Mouse (Mus musculus): ENCODE measurements around the gene Sqstm1. TPM values are rescaled to one million over a fixed set of nuclear protein-coding genes. Genes with fewer than 3 reads are reported as not detected.
A peak's percentile ranks its signal among the peaks of the same experiment; 100 is the strongest.

Gene Sqstm1
- polyA plus RNA-seq (2015; fragmentation: Nextera tagmentation; extraction: Ambion mirVana) = 233 and 259 TPM in 2 replicates

DNA sequence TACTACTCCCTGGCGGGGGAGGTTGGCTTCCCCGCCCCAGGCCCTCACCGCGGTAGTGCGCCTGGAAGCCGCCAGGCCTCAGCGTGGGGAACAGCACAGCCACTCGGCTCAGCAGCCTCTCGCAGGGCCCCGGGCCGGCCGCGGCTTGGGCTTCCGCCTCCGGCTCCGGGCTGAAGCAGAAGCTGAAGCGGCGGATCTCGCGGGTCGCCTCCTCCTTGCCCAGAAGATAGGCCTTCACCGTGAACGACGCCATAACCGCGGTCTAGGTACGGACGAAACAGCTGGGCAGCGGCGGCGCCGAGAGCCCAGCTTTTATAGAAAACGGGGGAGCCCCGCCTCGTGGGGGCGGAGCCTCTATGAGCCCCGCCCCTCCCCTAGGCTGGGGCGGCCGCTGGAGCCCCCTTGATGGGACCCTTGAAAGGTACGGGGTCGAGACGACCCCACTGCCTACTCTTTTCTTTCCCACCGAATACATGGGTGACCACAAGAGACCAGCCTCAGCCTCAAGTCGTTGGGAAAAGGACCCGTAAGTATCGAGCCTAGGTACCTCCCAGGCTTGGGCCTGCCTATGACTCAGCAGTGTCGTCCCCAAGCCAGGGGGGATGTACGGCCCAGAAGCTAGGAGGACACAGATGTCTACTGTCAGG lies at the start of gene Sqstm1, which contains the start of gene Mgat4b:
TSS of gene Sqstm1 (minus strand) at position 323 of the 647 bp plus-strand sequence.
TSS of gene Mgat4b (plus strand) at position 386 of the 647 bp plus-strand sequence.
- Histone ChIP-seq H3K36me3 (peaks cover 24% of the 10 kb centered on the region), H3K27ac (peak within 1 kb of the TSS; percentile 99), H3K27me3 (no peaks in the 10 kb centered on the region), H3K9me3 (replicated peaks) (no peaks in the 10 kb centered on the region), H3K4me2 (peak within 1 kb of the TSS; percentile 70), H3K9ac (peak within 1 kb of the TSS; percentile 91), H3K4me1 (peaks cover 39% of the 10 kb centered on the region), H3K4me3 (replicated peaks) (peak within 1 kb of the TSS; percentile 88)
- peak; percentile 76 for ATAC-seq (replicated peaks; ENCODE audit: low FRiP score)
- WGBS = under 1% methylated on average over 47 of the region's 48 CpGs

- peaks cover 74% of the 10 kb centered on the region for H3K36me3 ChIP-seq
Observed at GRCm38 (mm10) chr11:50258310-50258709, 47.7 kb upstream of the Sqstm1 start.

DNA sequence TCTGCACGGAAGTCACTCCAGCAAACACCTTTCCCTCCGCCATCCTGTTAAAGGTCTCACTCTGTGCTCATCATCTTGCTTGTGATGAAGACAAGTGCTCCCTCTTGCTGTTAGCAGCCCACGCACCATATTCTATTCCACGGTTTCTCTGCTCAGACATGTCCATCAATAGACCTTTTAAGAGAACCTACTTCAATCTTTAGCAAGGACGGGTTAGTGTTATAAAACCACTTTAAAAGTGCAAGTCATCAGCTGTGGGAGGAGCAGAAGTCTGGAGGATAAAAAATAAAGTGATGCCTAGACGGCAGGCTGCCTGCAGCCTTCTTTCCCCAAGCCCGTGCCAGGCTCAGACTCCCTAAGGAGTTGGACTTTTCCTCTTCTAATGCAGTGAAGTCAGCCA lies 46.0 kb upstream of the Sqstm1 start:
- ATAC-seq (replicated peaks; ENCODE audit: low FRiP score) = no peak
- Histone ChIP-seq H3K36me3 (peaks cover 57% of the 10 kb centered on the region), H3K4me1 (peaks cover 27% of the 10 kb centered on the region), H3K4me2 (no peak overlapping the region), H3K9me3 (replicated peaks) (no peaks in the 10 kb centered on the region), H3K27ac (no peak overlapping the region), H3K9ac (no peak overlapping the region), H3K27me3 (no peaks in the 10 kb centered on the region), H3K4me3 (replicated peaks) (no peak overlapping the region)
- WGBS = 80% methylated on average over 7 of the region's 7 CpGs

More at GRCm38 (mm10) chr11:50258310-50258709, 47.7 kb upstream of the Sqstm1 start:
- Histone ChIP-seq H3K9me3 (replicated peaks) (no peaks in the 10 kb centered on the region), H3K4me3 (replicated peaks) (no peak overlapping the region), H3K27me3 (no peaks in the 10 kb centered on the region), H3K4me2 (no peak overlapping the region), H3K4me1 (peaks cover 10% of the 10 kb centered on the region), H3K27ac (no peak overlapping the region), H3K9ac (no peak overlapping the region)
- 90% methylated on average over 7 of the region's 7 CpGs for WGBS
- no peak for ATAC-seq (replicated peaks; ENCODE audit: low FRiP score)

DNA sequence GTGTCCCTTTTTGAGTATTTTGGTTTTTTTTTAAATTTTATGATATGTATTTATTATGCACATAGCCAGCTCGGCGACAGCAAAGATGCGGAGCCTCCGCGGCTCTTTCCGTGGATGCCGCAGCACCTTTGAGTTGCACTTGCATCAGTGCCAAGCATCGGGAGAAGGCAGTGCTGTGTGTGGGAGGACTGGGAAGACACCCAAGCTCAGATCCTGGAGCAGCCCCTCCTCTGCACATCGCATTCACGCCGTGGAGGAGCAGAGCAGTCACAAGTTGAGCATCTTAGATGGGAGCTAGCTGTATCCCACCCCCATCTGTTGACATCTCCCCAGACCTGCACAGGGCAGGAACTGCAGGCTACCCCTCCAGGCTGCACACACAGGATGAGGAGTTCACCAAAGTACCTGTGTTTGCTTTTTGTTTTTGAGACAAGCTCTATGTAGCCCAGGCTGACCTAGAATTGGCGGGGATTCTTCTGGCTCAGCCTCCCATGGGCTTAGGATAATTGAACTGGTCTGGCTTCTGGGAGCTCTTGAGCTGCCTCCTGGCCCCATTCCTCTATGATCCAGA lies 43.5 kb upstream of the Sqstm1 start:
- 68% methylated on average over 12 of the region's 12 CpGs for WGBS
- no peak for ATAC-seq (replicated peaks; ENCODE audit: low FRiP score)

DNA sequence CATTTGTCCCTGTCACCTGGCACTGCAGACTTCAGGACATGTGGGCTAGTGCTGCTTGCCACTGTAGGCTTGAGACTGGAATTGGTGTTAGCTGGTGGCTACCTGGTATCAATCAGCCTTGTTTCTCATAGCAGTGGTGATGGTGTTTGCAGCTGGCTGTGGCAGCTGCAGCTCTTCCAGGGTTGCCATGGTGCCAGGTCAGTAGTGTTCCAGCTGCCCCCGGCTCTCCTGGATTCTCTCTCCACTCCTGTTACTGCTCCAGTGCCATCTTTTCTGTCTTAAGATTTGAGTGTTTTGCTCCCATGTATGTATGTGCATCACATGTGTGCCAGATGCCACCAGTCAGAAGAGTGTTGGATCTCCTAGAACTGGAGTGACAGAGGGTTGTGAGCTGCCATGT lies 42.8 kb upstream of the Sqstm1 start:
- no peak overlapping the region for H3K4me2 ChIP-seq
- H3K9me3 ChIP-seq (replicated peaks) = no peaks in the 10 kb centered on the region

More for the DNA sequence above, 43.5 kb upstream of the Sqstm1 start:
- Histone ChIP-seq H3K4me3 (replicated peaks) (no peak overlapping the region), H3K27me3 (no peaks in the 10 kb centered on the region), H3K4me1 (peaks cover 29% of the 10 kb centered on the region), H3K9ac (no peak overlapping the region), H3K36me3 (peaks cover 32% of the 10 kb centered on the region), H3K4me2 (no peak overlapping the region), H3K9me3 (replicated peaks) (no peaks in the 10 kb centered on the region), H3K27ac (no peak overlapping the region)

GRCm38 (mm10) chr11:50252684-50253265 lies 42.1 kb upstream of the Sqstm1 start:
- no peaks in the 10 kb centered on the region for H3K27me3 ChIP-seq
- H3K36me3 ChIP-seq = peaks cover 19% of the 10 kb centered on the region
- 37% methylated on average over 11 of the region's 11 CpGs for WGBS
- ATAC-seq (replicated peaks; ENCODE audit: low FRiP score) = peak; percentile 57
- peaks cover 29% of the 10 kb centered on the region for H3K4me1 ChIP-seq
- H3K9me3 ChIP-seq (replicated peaks) = no peaks in the 10 kb centered on the region
- H3K4me2 ChIP-seq = no peak overlapping the region
- no peak overlapping the region for H3K4me3 ChIP-seq (replicated peaks)
- peak overlapping the region; percentile 84 for H3K27ac ChIP-seq
- H3K9ac ChIP-seq = no peak overlapping the region

More for the DNA sequence above, 42.8 kb upstream of the Sqstm1 start:
- H3K4me1 ChIP-seq = peaks cover 29% of the 10 kb centered on the region
- H3K36me3 ChIP-seq = peaks cover 25% of the 10 kb centered on the region
- H3K27me3 ChIP-seq = no peaks in the 10 kb centered on the region
- ATAC-seq (replicated peaks; ENCODE audit: low FRiP score) = no peak
- H3K4me3 ChIP-seq (replicated peaks) = no peak overlapping the region
- H3K9ac ChIP-seq = no peak overlapping the region
- WGBS = 48% methylated on average over 1 of the region's 1 CpGs
- peak overlapping the region; percentile 84; the same call in 1 of the 2 replicates for H3K27ac ChIP-seq

- H3K4me1 ChIP-seq = peaks cover 29% of the 10 kb centered on the region
- H3K9ac ChIP-seq = no peak overlapping the region
- ATAC-seq (replicated peaks; ENCODE audit: low FRiP score) = peak; percentile 19; the same call in 1 of the 2 replicates
- no peak overlapping the region for H3K4me3 ChIP-seq (replicated peaks)
- no peaks in the 10 kb centered on the region for H3K27me3 ChIP-seq
- H3K4me2 ChIP-seq = no peak overlapping the region
- peaks cover 13% of the 10 kb centered on the region for H3K36me3 ChIP-seq
- no peaks in the 10 kb centered on the region for H3K9me3 ChIP-seq (replicated peaks)
- 38% methylated on average over 3 of the region's 3 CpGs for WGBS
- H3K27ac ChIP-seq = peak overlapping the region; percentile 84
Observed at GRCm38 (mm10) chr11:50252166-50252565, 41.5 kb upstream of the Sqstm1 start.

GRCm38 (mm10) chr11:50248473-50249171 lies 38.0 kb upstream of the Sqstm1 start:
- ATAC-seq (replicated peaks; ENCODE audit: low FRiP score) = no peak
- H3K27ac ChIP-seq = no peak overlapping the region
- 57% methylated on average over 7 of the region's 7 CpGs for WGBS
- no peaks in the 10 kb centered on the region for H3K27me3 ChIP-seq
- H3K4me1 ChIP-seq = peaks cover 23% of the 10 kb centered on the region
- H3K4me3 ChIP-seq (replicated peaks) = no peak overlapping the region
- no peak overlapping the region for H3K4me2 ChIP-seq
- no peaks in the 10 kb centered on the region for H3K9me3 ChIP-seq (replicated peaks)
- H3K9ac ChIP-seq = no peak overlapping the region
- H3K36me3 ChIP-seq = no peaks in the 10 kb centered on the region

DNA sequence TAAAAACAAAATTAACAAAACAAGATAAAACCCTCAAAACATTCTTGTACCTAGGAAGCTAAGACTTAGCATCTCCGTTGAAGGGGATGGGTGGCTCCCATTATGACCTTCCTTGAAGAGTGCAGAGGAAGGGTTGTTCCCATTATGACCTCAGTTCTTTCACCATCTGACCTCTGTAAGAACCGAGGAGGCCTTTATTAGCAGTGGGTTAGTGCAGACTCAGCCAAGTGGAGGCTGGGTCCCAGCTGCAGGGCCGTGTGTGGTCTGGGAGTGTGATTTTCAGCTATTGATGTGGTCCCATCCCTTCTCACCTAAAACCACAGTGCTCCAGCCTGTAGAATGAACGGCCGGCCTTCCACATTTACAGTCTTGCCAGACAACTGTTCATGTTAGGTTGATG lies 34.6 kb upstream of the Sqstm1 start:
- Histone ChIP-seq H3K9me3 (replicated peaks) (no peaks in the 10 kb centered on the region), H3K27ac (no peak overlapping the region), H3K27me3 (no peaks in the 10 kb centered on the region), H3K4me3 (replicated peaks) (no peak overlapping the region), H3K36me3 (no peaks in the 10 kb centered on the region), H3K4me2 (no peak overlapping the region), H3K4me1 (no peaks in the 10 kb centered on the region), H3K9ac (no peak overlapping the region)
- WGBS = 67% methylated on average over 5 of the region's 5 CpGs
- no peak for ATAC-seq (replicated peaks; ENCODE audit: low FRiP score)

- ATAC-seq (replicated peaks; ENCODE audit: low FRiP score) = no peak
- Histone ChIP-seq H3K9me3 (replicated peaks) (no peaks in the 10 kb centered on the region), H3K27ac (no peak overlapping the region), H3K36me3 (no peaks in the 10 kb centered on the region), H3K27me3 (no peaks in the 10 kb centered on the region), H3K9ac (no peak overlapping the region), H3K4me2 (no peak overlapping the region), H3K4me1 (no peaks in the 10 kb centered on the region), H3K4me3 (replicated peaks) (no peak overlapping the region)
- 77% methylated on average over 6 of the region's 6 CpGs for WGBS
Observed at GRCm38 (mm10) chr11:50243926-50244325, 33.3 kb upstream of the Sqstm1 start.

DNA sequence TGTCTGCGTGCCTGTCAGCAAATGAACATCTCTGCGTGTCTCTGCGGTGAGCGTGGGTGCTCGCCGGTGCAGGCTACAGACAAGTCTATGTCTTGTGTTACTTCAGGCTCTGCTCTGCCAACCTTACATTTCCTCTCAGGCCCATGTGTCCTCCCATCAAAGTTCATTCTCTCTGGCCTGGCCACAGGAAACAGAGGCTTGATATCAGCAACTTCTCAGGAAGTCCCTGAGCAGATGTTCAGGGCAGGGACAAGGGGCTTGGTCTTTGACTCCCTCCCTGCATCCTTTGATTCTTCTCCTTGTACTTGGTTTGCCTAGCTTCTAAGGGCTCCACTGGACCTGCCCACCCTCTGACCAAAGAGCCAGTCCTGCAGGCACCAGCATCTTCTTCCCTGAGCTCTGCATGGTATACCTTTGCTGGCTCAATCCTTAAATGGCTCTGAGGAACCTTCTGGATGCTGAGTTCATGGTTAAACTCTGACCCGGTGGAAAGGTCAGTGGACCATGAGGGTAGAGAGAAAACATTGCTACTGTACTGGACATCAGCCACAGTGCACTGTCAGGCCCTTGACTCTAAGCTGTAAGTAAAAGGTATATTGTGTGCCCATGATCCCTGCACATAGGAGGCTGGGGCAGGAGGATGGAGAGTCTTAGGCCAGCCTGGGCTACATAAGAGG lies 29.7 kb upstream of the Sqstm1 start:
- Histone ChIP-seq H3K4me2 (no peak overlapping the region), H3K9ac (no peak overlapping the region), H3K36me3 (no peaks in the 10 kb centered on the region), H3K9me3 (replicated peaks) (no peaks in the 10 kb centered on the region), H3K4me3 (replicated peaks) (no peak overlapping the region), H3K4me1 (peaks cover 21% of the 10 kb centered on the region), H3K27ac (no peak overlapping the region), H3K27me3 (peaks cover 20% of the 10 kb centered on the region)
- WGBS = 85% methylated on average over 7 of the region's 7 CpGs
- ATAC-seq (replicated peaks; ENCODE audit: low FRiP score) = no peak
